Mouse (Mus musculus) neural tube, embryonic 13.5 days (tissue): ENCODE data around the gene Trp53tg5. TPM values are rescaled to one million over a fixed set of nuclear protein-coding genes. Genes with fewer than 3 reads are reported as not detected.

Experiments used
- ATAC-seq: fragments of 200-750 bp; cut with Nextera tagmentation; 2 replicates; pipeline ENCODE4 v1.8.0; 2017; ENCODE audit warnings: low read depth, mild to moderate bottlenecking, moderate TSS enrichment, moderate library complexity
- H3K27ac ChIP-seq: fragments of 300-500 bp; sonication (generic); replicated peaks from 2 replicates; pipeline ENCODE4 v1.5.1; 2015; ENCODE audit warnings: moderate library complexity, mild to moderate bottlenecking, inconsistent platforms
- H3K27me3 ChIP-seq: fragments of 300-500 bp; sonication (generic); 2 replicates; pipeline ENCODE4 v1.6.1; 2015; ENCODE audit warnings: mild to moderate bottlenecking, inconsistent platforms
- H3K36me3 ChIP-seq: fragments of 300-500 bp; sonication (generic); 2 replicates; pipeline ENCODE4 v1.6.1; 2015; ENCODE audit warnings: mild to moderate bottlenecking, inconsistent platforms
- H3K4me1 ChIP-seq: fragments of 300-500 bp; sonication (generic); replicated peaks from 2 replicates; pipeline ENCODE4 v1.6.1; 2015; ENCODE audit warnings: inconsistent platforms
- H3K4me2 ChIP-seq: fragments of 300-500 bp; sonication (generic); 2 replicates; pipeline ENCODE4 v1.6.1; 2015; ENCODE audit warnings: inconsistent platforms, mild to moderate bottlenecking, moderate library complexity
- H3K4me3 ChIP-seq: fragments of 300-500 bp; sonication (generic); 2 replicates; pipeline ENCODE4 v1.5.1; 2015; ENCODE audit warnings: mild to moderate bottlenecking, inconsistent platforms
- H3K9ac ChIP-seq: fragments of 300-500 bp; sonication (generic); 2 replicates; pipeline ENCODE4 v1.6.1; 2015; ENCODE audit warnings: moderate library complexity, mild to moderate bottlenecking, inconsistent platforms
- H3K9me3 ChIP-seq: fragments of 300-500 bp; sonication (generic); 2 replicates; pipeline ENCODE4 v1.6.1; 2016; ENCODE audit warnings: inconsistent platforms
- WGBS: fragments of 180-500 bp; shearing (Covaris S2); methylation state at CpG from one replicate; pipeline ENCODE4 v1.1.7; 2015; 5-methylcytosine and 5-hydroxymethylcytosine counted together
- polyA plus RNA-seq: library from polyadenylated mRNA; unstranded; fragments of >200 nt; fragmentation: Nextera tagmentation; extraction: Ambion mirVana; gene quantifications from 2 replicates; pipeline ENCODE4 v1.2.1, GENCODE M21; 2015

Trp53tg5 gene
- polyA plus RNA-seq, 1 experiment from 2014 or later, result not detected

DNA sequence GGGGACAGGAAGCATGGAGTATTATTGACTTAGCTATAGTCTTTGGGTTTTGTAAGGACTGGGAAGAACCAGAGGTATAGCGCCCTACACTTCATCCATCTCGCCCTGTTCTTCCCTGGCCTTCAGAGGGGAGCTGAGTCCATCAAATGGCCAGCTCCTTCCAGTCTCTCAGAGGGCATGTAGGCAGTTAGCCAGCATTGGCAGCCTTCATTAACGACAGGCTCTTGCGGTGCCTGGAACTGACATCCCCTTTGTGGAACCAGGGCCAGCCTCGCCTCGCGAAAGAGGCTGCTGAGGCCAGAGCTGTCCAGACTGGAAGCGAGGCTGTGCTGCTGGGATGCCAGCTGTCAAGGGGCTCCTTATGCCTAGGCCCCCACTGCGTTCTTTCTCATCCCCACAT is 14.3 kb upstream of the Trp53tg5 start:
- peaks cover 11% of the 10 kb centered on the region for H3K36me3 ChIP-seq
- H3K9ac ChIP-seq, result no peak overlapping the region
- no peak overlapping the region for H3K27ac ChIP-seq
- no peaks in the 10 kb centered on the region for H3K9me3 ChIP-seq
- peaks cover 27% of the 10 kb centered on the region for H3K27me3 ChIP-seq
- WGBS, result 69% methylated on average over 9 of the region's 9 CpGs
- H3K4me1 ChIP-seq, result peaks cover 21% of the 10 kb centered on the region
- H3K4me3 ChIP-seq, result no peak overlapping the region
- H3K4me2 ChIP-seq, result no peak overlapping the region
- no peak for ATAC-seq

- Histone ChIP-seq H3K36me3 (peaks cover 11% of the 10 kb centered on the region), H3K27ac (no peak overlapping the region), H3K4me1 (peaks cover 21% of the 10 kb centered on the region), H3K27me3 (peaks cover 27% of the 10 kb centered on the region), H3K4me3 (peak overlapping the region; percentile 71), H3K9ac (peak overlapping the region; percentile 78), H3K4me2 (peak overlapping the region; percentile 100), H3K9me3 (no peaks in the 10 kb centered on the region)
- WGBS, result 12% methylated on average over 11 of the region's 11 CpGs
- no peak for ATAC-seq
Observed at GRCm38 (mm10) chr2:164487115-164487527, 13.6 kb upstream of the Trp53tg5 start.

DNA sequence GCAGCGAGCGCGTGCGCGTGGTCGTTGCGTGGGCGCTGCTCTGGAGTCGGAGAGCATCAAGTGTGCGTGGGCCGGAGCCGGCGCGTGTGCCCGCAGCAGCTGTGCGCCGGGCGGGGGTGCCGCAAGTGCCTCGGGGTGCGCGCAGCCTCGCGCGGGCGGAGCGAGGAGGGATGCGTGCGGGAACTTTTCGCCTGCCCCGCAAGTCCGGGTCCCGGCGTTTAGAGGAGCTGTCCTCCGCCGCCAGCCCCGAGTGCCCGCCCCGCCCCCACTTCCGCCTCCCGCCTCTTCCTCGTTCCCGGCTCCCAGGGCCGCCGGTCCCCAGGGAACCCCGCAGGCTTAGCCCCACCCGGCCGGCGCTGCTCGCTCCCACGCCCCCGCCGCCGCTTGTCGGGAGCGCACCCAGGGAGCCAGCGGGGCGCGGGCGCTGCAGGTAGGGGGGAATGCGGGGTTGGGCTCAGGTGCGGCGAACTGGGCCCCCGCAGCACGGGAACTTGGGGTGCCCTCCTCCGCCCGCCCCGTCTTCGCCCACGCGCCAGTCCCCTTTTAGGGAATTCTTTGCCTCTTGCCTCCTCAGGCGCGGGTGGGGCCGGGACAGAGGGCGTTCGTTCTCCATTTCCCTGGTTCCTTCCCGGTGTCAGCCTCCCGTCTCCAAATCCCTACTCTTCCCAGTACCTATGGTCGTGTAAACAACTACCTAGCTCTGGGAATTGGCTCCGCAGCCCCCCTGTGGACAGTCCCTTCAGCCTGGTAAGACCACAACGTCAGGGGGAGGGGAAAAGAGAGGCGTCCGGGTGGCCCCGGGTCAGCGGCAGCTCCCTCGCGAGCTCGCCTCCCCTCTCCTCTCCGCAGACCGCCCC is 13.0 kb upstream of the Trp53tg5 start:
- under 1% methylated on average over 80 of the region's 90 CpGs for WGBS
- Histone ChIP-seq H3K9me3 (no peaks in the 10 kb centered on the region), H3K4me2 (peak overlapping the region; percentile 100), H3K4me1 (peaks cover 21% of the 10 kb centered on the region), H3K9ac (peak overlapping the region; percentile 78), H3K27me3 (peaks cover 27% of the 10 kb centered on the region), H3K36me3 (peaks cover 11% of the 10 kb centered on the region), H3K4me3 (peak overlapping the region; percentile 71), H3K27ac (no peak overlapping the region)
- peak; percentile 63 for ATAC-seq

DNA sequence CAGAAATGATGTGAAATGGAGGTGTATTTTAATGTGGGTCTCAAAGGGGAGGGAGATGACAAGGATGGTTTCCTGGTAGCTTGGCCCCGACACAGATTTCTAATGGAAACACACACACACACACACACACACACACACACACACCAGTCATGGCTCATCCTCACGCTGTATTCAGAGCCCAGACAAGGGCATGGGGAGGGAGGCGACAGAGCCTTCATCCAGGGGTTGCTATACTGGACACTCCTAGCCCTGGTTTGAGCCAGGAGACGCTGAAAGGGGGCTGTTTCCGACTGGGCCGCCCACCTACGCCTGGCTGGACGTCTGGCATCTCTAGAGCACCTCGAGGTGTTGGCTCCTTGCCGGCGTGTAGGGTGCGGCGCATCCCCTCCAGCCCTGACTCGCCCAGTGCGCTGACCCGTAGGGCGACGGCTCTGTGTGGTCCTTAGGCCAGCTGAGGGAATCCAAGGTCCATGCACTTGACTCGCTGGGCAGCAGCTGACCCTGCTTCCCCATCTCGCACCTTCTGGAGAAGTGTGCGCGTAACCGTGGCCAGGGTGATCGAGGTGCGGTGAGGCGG is 12.2 kb upstream of the Trp53tg5 start, which contains the start of gene Dbndd2:
Gene Dbndd2, plus strand, starts transcription at position 426 of the 577 bp plus-strand sequence.
- H3K4me1 ChIP-seq, result peaks cover 21% of the 10 kb centered on the region
- H3K27me3 ChIP-seq, result peaks cover 27% of the 10 kb centered on the region
- peak within 1 kb of the TSS; percentile 78 for H3K9ac ChIP-seq
- peak; percentile 60 for ATAC-seq
- peaks cover 9% of the 10 kb centered on the region for H3K36me3 ChIP-seq
- H3K4me2 ChIP-seq, result peak within 1 kb of the TSS; percentile 100
- peak within 1 kb of the TSS; percentile 71 for H3K4me3 ChIP-seq
- no peaks in the 10 kb centered on the region for H3K9me3 ChIP-seq
- WGBS, result 2% methylated on average over 26 of the region's 26 CpGs
- no peak within 1 kb of the TSS for H3K27ac ChIP-seq

DNA sequence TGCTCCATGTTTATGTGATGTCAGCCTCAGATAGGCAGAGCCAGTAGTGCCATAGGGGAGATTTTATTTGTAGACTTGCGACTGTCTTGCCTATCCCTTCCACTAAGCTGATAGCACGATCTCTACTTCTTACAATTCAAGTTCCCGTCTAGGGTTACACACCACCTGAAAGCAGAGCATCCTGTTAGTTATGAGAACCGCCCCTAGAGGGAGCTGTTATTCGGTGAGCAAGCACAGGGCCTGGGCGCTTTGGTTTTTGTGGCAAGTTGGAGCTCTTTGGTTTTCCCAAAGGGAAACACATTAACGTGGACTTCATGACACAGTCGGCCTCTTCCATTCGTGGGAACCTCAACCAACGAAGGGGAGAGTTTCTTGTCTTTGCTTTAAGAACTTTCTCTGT is 3.3 kb downstream of the Trp53tg5 start:
- Histone ChIP-seq H3K36me3 (peaks cover 81% of the 10 kb centered on the region), H3K4me3 (no peak overlapping the region), H3K9ac (no peak overlapping the region), H3K4me2 (no peak overlapping the region), H3K9me3 (no peaks in the 10 kb centered on the region), H3K27me3 (no peaks in the 10 kb centered on the region), H3K4me1 (no peaks in the 10 kb centered on the region), H3K27ac (no peak overlapping the region)
- WGBS, result 31% methylated on average over 10 of the region's 10 CpGs
- ATAC-seq, result no peak

DNA sequence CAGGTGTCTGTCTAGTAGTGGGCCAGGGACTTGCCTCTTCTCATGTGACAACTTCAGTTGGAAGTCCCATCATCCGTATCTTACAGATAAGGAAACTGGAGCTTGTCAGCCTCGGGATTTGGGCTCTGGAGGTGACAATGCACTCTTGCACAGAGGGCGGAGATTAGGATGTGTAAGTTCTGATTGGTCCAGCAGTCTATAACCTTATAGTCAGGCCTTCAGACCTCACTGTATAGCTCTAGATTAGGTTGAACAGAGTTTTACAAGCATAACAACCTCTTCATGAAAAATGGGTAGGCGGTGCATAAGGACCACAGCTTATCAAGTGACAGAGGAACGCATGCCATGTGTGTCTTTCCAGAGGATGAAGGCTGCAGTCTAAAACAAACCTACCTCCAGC is 6.7 kb downstream of the Trp53tg5 start:
- Histone ChIP-seq H3K4me3 (no peak overlapping the region), H3K9me3 (no peaks in the 10 kb centered on the region), H3K27ac (no peak overlapping the region), H3K4me1 (peaks cover 10% of the 10 kb centered on the region), H3K4me2 (no peak overlapping the region), H3K27me3 (no peaks in the 10 kb centered on the region), H3K9ac (no peak overlapping the region), H3K36me3 (peaks cover 76% of the 10 kb centered on the region)
- WGBS, result 88% methylated on average over 5 of the region's 5 CpGs
- no peak for ATAC-seq

DNA sequence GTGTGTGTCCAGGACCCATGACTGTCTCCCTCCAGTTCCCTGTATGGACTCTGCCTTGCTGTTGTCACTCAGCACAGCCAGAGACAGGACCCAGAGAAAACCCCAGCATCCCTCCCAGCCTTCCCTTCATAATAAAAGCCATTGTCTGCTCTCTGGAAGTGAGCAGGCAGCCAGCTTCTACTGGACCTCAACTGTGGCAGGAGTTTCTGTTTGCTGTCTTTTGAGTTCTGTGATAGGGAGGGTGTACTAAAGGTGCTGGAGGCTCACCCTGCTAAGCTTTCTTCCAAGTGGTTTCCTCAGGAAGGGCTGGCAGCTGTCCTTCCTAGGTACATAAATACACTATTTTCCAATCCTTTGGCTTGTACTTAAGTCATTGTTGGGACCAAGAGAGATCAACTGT is 8.4 kb downstream of the Trp53tg5 start:
- ATAC-seq, result no peak
- no peak overlapping the region for H3K4me2 ChIP-seq
- no peak overlapping the region for H3K27ac ChIP-seq
- no peaks in the 10 kb centered on the region for H3K27me3 ChIP-seq
- H3K9ac ChIP-seq, result no peak overlapping the region
- H3K9me3 ChIP-seq, result no peaks in the 10 kb centered on the region
- peaks cover 67% of the 10 kb centered on the region for H3K36me3 ChIP-seq
- H3K4me1 ChIP-seq, result peaks cover 14% of the 10 kb centered on the region
- H3K4me3 ChIP-seq, result no peak overlapping the region

GRCm38 (mm10) chr2:164460745-164461551 is 12.6 kb downstream of the Trp53tg5 start, which contains the start of gene Gm20458:
Gene Gm20458 (plus strand): TSS chr2:164460967.
- ATAC-seq, result peak; percentile 100
- Histone ChIP-seq H3K4me3 (peak within 1 kb of the TSS; percentile 94), H3K27me3 (no peaks in the 10 kb centered on the region), H3K9ac (peak within 1 kb of the TSS; percentile 83), H3K9me3 (no peaks in the 10 kb centered on the region), H3K36me3 (peaks cover 28% of the 10 kb centered on the region), H3K4me2 (peak within 1 kb of the TSS; percentile 87), H3K27ac (peak within 1 kb of the TSS; percentile 93), H3K4me1 (peaks cover 25% of the 10 kb centered on the region)
- under 1% methylated on average over 72 of the region's 79 CpGs for WGBS

DNA sequence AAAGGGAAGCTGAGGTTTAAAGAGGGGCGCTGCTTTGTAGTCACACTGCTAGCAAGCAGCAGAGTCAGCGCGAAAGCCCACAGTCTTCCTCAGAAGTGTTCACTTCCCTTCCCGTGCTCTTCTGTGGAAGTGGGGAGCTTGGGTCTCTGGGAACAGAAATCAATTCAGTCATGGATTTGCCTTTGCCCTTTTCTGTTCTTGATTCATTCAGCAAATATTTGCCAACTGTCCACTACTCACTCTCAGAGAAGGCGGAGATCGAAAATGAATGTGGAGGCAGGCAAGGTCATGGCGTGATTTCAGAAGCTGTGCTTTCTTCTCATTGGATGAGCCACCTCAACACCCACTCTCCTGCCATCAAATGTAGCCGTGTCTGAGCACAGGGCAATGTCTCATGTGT is 15.0 kb downstream of the Trp53tg5 start:
- Histone ChIP-seq H3K4me3 (no peak overlapping the region), H3K4me1 (peaks cover 25% of the 10 kb centered on the region), H3K9ac (no peak overlapping the region), H3K27ac (no peak overlapping the region), H3K9me3 (no peaks in the 10 kb centered on the region), H3K36me3 (peaks cover 7% of the 10 kb centered on the region), H3K4me2 (no peak overlapping the region), H3K27me3 (no peaks in the 10 kb centered on the region)
- ATAC-seq, result no peak
- 88% methylated on average over 8 of the region's 8 CpGs for WGBS

DNA sequence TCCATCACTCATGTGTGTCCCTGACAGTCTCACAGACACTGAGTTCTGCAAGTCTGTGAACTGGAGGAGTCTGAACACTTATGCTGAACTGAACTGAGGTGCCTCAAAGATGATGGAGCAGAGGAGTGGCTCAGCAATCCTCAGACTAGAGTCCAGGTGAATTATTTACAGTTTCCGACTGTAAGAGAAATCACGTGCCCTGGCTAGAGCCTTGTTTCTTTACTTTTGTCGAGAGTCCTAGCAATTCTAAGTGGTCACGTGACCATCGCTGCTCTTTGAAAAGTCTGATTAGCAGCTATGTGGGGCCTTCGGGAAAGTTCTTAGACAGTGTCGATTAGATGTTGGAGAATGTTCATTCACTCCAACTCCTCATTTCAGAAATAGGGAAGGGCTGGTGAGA is 15.6 kb downstream of the Trp53tg5 start:
- Histone ChIP-seq H3K4me2 (no peak overlapping the region), H3K4me3 (no peak overlapping the region), H3K9ac (no peak overlapping the region), H3K4me1 (peaks cover 25% of the 10 kb centered on the region), H3K27ac (no peak overlapping the region), H3K9me3 (no peaks in the 10 kb centered on the region), H3K36me3 (peaks cover under 1% of the 10 kb centered on the region), H3K27me3 (no peaks in the 10 kb centered on the region)
- no peak for ATAC-seq
- 63% methylated on average over 7 of the region's 7 CpGs for WGBS

DNA sequence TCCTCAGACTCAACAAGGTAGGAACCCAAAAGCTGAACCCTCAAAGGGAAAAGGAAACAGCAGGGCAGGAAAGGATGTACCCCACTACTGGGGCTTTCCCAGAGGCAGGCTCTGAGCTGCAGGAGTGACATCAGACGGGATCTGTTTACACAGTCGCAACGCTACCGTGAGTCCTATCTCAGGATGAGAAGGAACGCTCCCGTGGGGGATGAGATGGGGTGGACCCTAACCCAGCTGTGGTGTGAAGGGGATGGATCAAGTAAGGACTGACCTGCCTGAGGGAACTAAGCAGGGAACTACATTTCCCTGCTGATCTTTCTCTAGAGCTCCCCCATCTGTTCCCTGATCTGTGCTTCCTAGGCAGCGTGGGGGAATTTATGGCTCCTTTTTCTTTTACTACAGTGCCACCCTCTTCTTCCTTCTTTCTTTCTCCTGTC is 16.6 kb downstream of the Trp53tg5 start, which contains the start of gene Sys1:
Gene Sys1, plus strand, starts transcription at position 101 of the 437 bp plus-strand sequence.
- Histone ChIP-seq H3K27me3 (no peaks in the 10 kb centered on the region), H3K36me3 (no peaks in the 10 kb centered on the region), H3K4me1 (peaks cover 16% of the 10 kb centered on the region), H3K9me3 (no peaks in the 10 kb centered on the region), H3K27ac (peak within 1 kb of the TSS; percentile 46; the same call in 1 of the 2 replicates), H3K4me3 (peak within 1 kb of the TSS; percentile 16), H3K4me2 (peak within 1 kb of the TSS; percentile 45), H3K9ac (peak within 1 kb of the TSS; percentile 63)
- WGBS, result 2% methylated on average over 7 of the region's 7 CpGs
- no peak for ATAC-seq
